ENCODE assay signal across 11 mouse cellular contexts in genomic region chr11:100720345-100720744, GRCm38 (mm10). TPM values are rescaled to one million over a fixed set of nuclear protein-coding genes. Genes with fewer than 3 reads are reported as not detected.
DNase-seq lines count a peak whose midpoint lies in the region; ATAC-seq and TF ChIP-seq lines count a peak whose summit lies in the region.
"Had no signal": no experiment of that assay in that cellular context is flagged by ENCODE, and none has a peak within 500 bp of the region (broad histone marks: within the 10 kb centered on the region; RNA-seq: fewer than 3 reads in every experiment).

No protein-coding gene starts in this region.

- peaks cover 12% of the 10 kb centered on the region; the same call in 1 of the 2 replicates for H3K79me2 ChIP-seq in liver, adult 2 months (ENCODE audit: control insufficient read depth, insufficient read depth, low read length)

- H3K36me3 ChIP-seq in liver, adult 2 months (ENCODE audit: control insufficient read depth, insufficient read depth, low read length) = peaks cover 14% of the 10 kb centered on the region
- peaks cover 16% of the 10 kb centered on the region for H3K36me3 ChIP-seq in heart, embryonic 11.5 days (ENCODE audit: control insufficient read depth, insufficient read depth, low read length)
- peaks cover 40% of the 10 kb centered on the region for H3K36me3 ChIP-seq in midbrain, embryonic 14.5 days (ENCODE audit: control insufficient read depth, insufficient read depth, low read length)

- no peak for ATAC-seq in heart, embryonic 11.5 days (replicated peaks; ENCODE audit: insufficient number of reproducible peaks, low FRiP score, low TSS enrichment)
- ATAC-seq in midbrain, embryonic 14.5 days (ENCODE audit: low FRiP score, low TSS enrichment) = no peak

- WGBS in liver, adult 2 months = 72% methylated on average over 5 of the region's 5 CpGs
- 46% methylated on average over 5 of the region's 5 CpGs for WGBS in heart, embryonic 11.5 days (ENCODE audit: insufficient replicate concordance)
- WGBS in midbrain, embryonic 14.5 days = 82% methylated on average over 5 of the region's 5 CpGs

- 0 out of 2 replicates have a peak overlapping the region, but pooled peaks have one; percentile 8 for H3K4me2 ChIP-seq in heart, embryonic 11.5 days
- no peak overlapping the region for H3K4me2 ChIP-seq in midbrain, embryonic 14.5 days (ENCODE audit: low read length)

- TF ChIP-seq POLR2A in liver, adult 2 months (IDR thresholded peaks at IDR 0.05; ENCODE audit: extremely low read depth, insufficient read depth, low read length) = no peak
- no peak for TF ChIP-seq POLR2A in bone marrow macrophage, adult 2 months (IDR thresholded peaks at IDR 0.05; ENCODE audit: borderline replicate concordance, low read depth, low read length)

- no peak for DNase-seq in liver, adult 2 months (ENCODE audit: extremely low read depth, low read depth, low spot score)
- no peak for DNase-seq in liver
- no peak for DNase-seq in midbrain, embryonic 14.5 days
- no peak for DNase-seq in urinary bladder, postnatal 4 days (ENCODE audit: low spot score in 2 of 2)
- DNase-seq in embryo, embryonic 10.5 days (ENCODE audit: low spot score) = no peak
- DNase-seq: gastrocnemius, postnatal 36 days had no signal

- H3K4me1 ChIP-seq in liver, adult 2 months (ENCODE audit: control insufficient read depth, insufficient read depth, low read length) = peaks cover 26% of the 10 kb centered on the region
- H3K4me1 ChIP-seq in bone marrow macrophage, adult 2 months (ENCODE audit: control insufficient read depth, insufficient read depth, low read length) = peaks cover 56% of the 10 kb centered on the region
- H3K4me1 ChIP-seq in heart, embryonic 11.5 days (ENCODE audit: control insufficient read depth, insufficient read depth, low read length) = peaks cover 42% of the 10 kb centered on the region
- no peaks in the 10 kb centered on the region for H3K4me1 ChIP-seq in midbrain, embryonic 14.5 days (ENCODE audit: control insufficient read depth, insufficient read depth, low read length)

- TF ChIP-seq CTCF in liver, adult 2 months (IDR thresholded peaks at IDR 0.05; ENCODE audit: low read depth, low read length) = no peak
- TF ChIP-seq CTCF in bone marrow macrophage, adult 2 months (IDR thresholded peaks at IDR 0.05; ENCODE audit: low read depth, low read length) = no peak

- no peaks in the 10 kb centered on the region for H3K9me3 ChIP-seq in heart, embryonic 11.5 days (replicated peaks; ENCODE audit: control insufficient read depth, low read length)
- no peaks in the 10 kb centered on the region for H3K9me3 ChIP-seq in midbrain, embryonic 14.5 days (ENCODE audit: control insufficient read depth, low read length)

- no peaks in the 10 kb centered on the region for H3K27me3 ChIP-seq in liver, adult 2 months (ENCODE audit: control insufficient read depth, insufficient read depth, low read length)
- H3K27me3 ChIP-seq in heart, embryonic 11.5 days (ENCODE audit: control insufficient read depth, insufficient read depth, low read length) = no peaks in the 10 kb centered on the region
- no peaks in the 10 kb centered on the region for H3K27me3 ChIP-seq in midbrain, embryonic 14.5 days (ENCODE audit: control insufficient read depth, insufficient read depth, low read length)

- H3K9ac ChIP-seq in liver, adult 2 months (ENCODE audit: low read depth, low read length) = no peak overlapping the region
- H3K9ac ChIP-seq in heart, embryonic 11.5 days (ENCODE audit: low read depth, low read length) = 0 out of 2 replicates have a peak overlapping the region, but pooled peaks have one; percentile 60
- H3K9ac ChIP-seq in midbrain, embryonic 14.5 days (replicated peaks; ENCODE audit: low read length) = no peak overlapping the region

- no peak overlapping the region for H3K4me3 ChIP-seq in liver, adult 2 months (ENCODE audit: insufficient read depth, low read depth, low read length)
- H3K4me3 ChIP-seq in bone marrow macrophage, adult 2 months (ENCODE audit: insufficient read depth, low read length) = peak overlapping the region; percentile 28
- H3K4me3 ChIP-seq in heart, embryonic 11.5 days (ENCODE audit: low read depth, low read length) = no peak overlapping the region
- H3K4me3 ChIP-seq in midbrain, embryonic 14.5 days (replicated peaks; ENCODE audit: low read depth, low read length) = no peak overlapping the region

- peak overlapping the region; percentile 58 for H3K27ac ChIP-seq in liver, adult 2 months (replicated peaks; ENCODE audit: insufficient read depth, low read depth, low read length)
- H3K27ac ChIP-seq in bone marrow macrophage, adult 2 months (ENCODE audit: insufficient read depth, low read depth, low read length) = peak overlapping the region; percentile 87
- peak overlapping the region; percentile 86; the same call in 1 of the 2 replicates for H3K27ac ChIP-seq in heart, embryonic 11.5 days (ENCODE audit: low read depth, low read length)
- 0 out of 2 replicates have a peak overlapping the region, but pooled peaks have one; percentile 26 for H3K27ac ChIP-seq in midbrain, embryonic 14.5 days (replicated peaks; ENCODE audit: low read depth, low read length)

RNA-seq across cellular contexts. Expression of gene Hspb9, which starts 6.7 kb away (rescaled TPM):
- total RNA-seq in liver, adult 2 months (2014; rRNA removed) = not detected in 2 replicates
- not detected in 2 replicates for polyA plus RNA-seq in liver, adult 2 months (2012; rRNA removed)
- polyA plus RNA-seq in bone marrow macrophage, adult 2 months (2012; ENCODE audit: insufficient read depth, insufficient read length, missing spikeins) = not detected in 2 replicates
- polyA plus RNA-seq in heart, embryonic 11.5 days (2014; fragmentation: Nextera tagmentation; extraction: Ambion mirVana) = 0.37 TPM in 1 of 2 replicates, not detected in the other
- polyA plus RNA-seq in midbrain, embryonic 14.5 days (2014; fragmentation: Nextera tagmentation; extraction: Ambion mirVana) = 0.70 TPM in 1 of 2 replicates, not detected in the other
- total RNA-seq: gastrocnemius, postnatal 36 days; layer of hippocampus, postnatal 14 days; monocyte, adult 5-6 weeks had no signal
- polyA plus RNA-seq: embryonic facial prominence, embryonic 11.5 days had no signal

RNA-seq across cellular contexts. Expression of gene Kat2a, which starts 8.1 kb away (rescaled TPM):
- total RNA-seq in liver, adult 2 months (2014; rRNA removed) = 3.3 and 4.9 TPM in 2 replicates
- 16.1 and 18.9 TPM in 2 replicates for polyA plus RNA-seq in liver, adult 2 months (2012; rRNA removed)
- 18.8 and 18.9 TPM in 2 replicates for polyA plus RNA-seq in bone marrow macrophage, adult 2 months (2012; ENCODE audit: insufficient read depth, insufficient read length, missing spikeins)
- polyA plus RNA-seq in heart, embryonic 11.5 days (2014; fragmentation: Nextera tagmentation; extraction: Ambion mirVana) = 36.7 and 37.9 TPM in 2 replicates
- polyA plus RNA-seq in midbrain, embryonic 14.5 days (2014; fragmentation: Nextera tagmentation; extraction: Ambion mirVana) = 50.0 and 53.7 TPM in 2 replicates

RNA-seq across cellular contexts. Expression of gene Dhx58, which starts 16.3 kb away (rescaled TPM):
- total RNA-seq in liver, adult 2 months (2014; rRNA removed) = 8.1 and 11.9 TPM in 2 replicates
- 9.2 and 16.3 TPM in 2 replicates for polyA plus RNA-seq in liver, adult 2 months (2012; rRNA removed)
- polyA plus RNA-seq in bone marrow macrophage, adult 2 months (2012; ENCODE audit: insufficient read depth, insufficient read length, missing spikeins) = 58.8 and 58.9 TPM in 2 replicates
- 0.65 and 1.3 TPM in 2 replicates for polyA plus RNA-seq in heart, embryonic 11.5 days (2014; fragmentation: Nextera tagmentation; extraction: Ambion mirVana)
- polyA plus RNA-seq in midbrain, embryonic 14.5 days (2014; fragmentation: Nextera tagmentation; extraction: Ambion mirVana) = 2.0 and 2.1 TPM in 2 replicates

RNA-seq across cellular contexts. Expression of gene Rab5c, which starts 17.7 kb away (rescaled TPM):
- 70.8 and 71.3 TPM in 2 replicates for total RNA-seq in liver, adult 2 months (2014; rRNA removed)
- 140 and 149 TPM in 2 replicates for polyA plus RNA-seq in liver, adult 2 months (2012; rRNA removed)
- 269 and 300 TPM in 2 replicates for polyA plus RNA-seq in bone marrow macrophage, adult 2 months (2012; ENCODE audit: insufficient read depth, insufficient read length, missing spikeins)
- 30.8 and 41.1 TPM in 2 replicates for polyA plus RNA-seq in heart, embryonic 11.5 days (2014; fragmentation: Nextera tagmentation; extraction: Ambion mirVana)
- 86.8 and 156 TPM in 2 replicates for polyA plus RNA-seq in midbrain, embryonic 14.5 days (2014; fragmentation: Nextera tagmentation; extraction: Ambion mirVana)

RNA-seq across cellular contexts. Expression of gene Zfp385c, which starts 28.1 kb away (rescaled TPM):
- not detected in 2 replicates for total RNA-seq in liver, adult 2 months (2014; rRNA removed)
- polyA plus RNA-seq in liver, adult 2 months (2012; rRNA removed) = not detected in 2 replicates
- not detected in 2 replicates for polyA plus RNA-seq in bone marrow macrophage, adult 2 months (2012; ENCODE audit: insufficient read depth, insufficient read length, missing spikeins)
- polyA plus RNA-seq in heart, embryonic 11.5 days (2014; fragmentation: Nextera tagmentation; extraction: Ambion mirVana) = 0.14 and 0.25 TPM in 2 replicates
- 0.41 and 0.49 TPM in 2 replicates for polyA plus RNA-seq in midbrain, embryonic 14.5 days (2014; fragmentation: Nextera tagmentation; extraction: Ambion mirVana)

Comparison
In these comparisons a context has a peak if more than half of its experiments do, and no peak if none do; other contexts are left out.
1. H3K27ac ChIP-seq: peak in every context shown above with its lines; median percentile 87 in bone marrow macrophage, adult 2 months; 86 in heart, embryonic 11.5 days; 58 in liver, adult 2 months; 26 in midbrain, embryonic 14.5 days.